Mouse (Mus musculus) frontal cortex, postnatal 25 days (tissue): ENCODE measurements at regions not wholly inside any gene's neighbourhood (a gene's known extent, or its start where the extent isn't known, plus 50 kb on each side); places are given as distances from the start of the nearest gene placed in this dataset.

Experiments
- DNase-seq, 2 experiments: peaks; one replicate each; pipeline ENCODE4 v3.0.0; 2022; ENCODE audit warnings: low spot score in 2 of 2

GRCm38 (mm10) chr8:25389947-25390346 is 565.8 kb upstream of the Adam5 start:
- DNase-seq, result no peak

- peak in 1 of 2 experiments; percentile 24 for DNase-seq
Observed at GRCm38 (mm10) chr8:25389371-25389855, 565.2 kb upstream of the Adam5 start.

GRCm38 (mm10) chr8:25388811-25389210 is 564.6 kb upstream of the Adam5 start:
- DNase-seq, result peak; percentile 5 to 32

- DNase-seq, result no peak
Observed at GRCm38 (mm10) chr8:25385186-25385585, 561.0 kb upstream of the Adam5 start.

- no peak for DNase-seq
Observed at GRCm38 (mm10) chr8:25384591-25384990, 560.4 kb upstream of the Adam5 start.

- DNase-seq, result no peak
Observed at GRCm38 (mm10) chr8:25373276-25373675, 549.1 kb upstream of the Adam5 start.

GRCm38 (mm10) chr8:25370947-25371346 is 546.8 kb upstream of the Adam5 start:
- no peak for DNase-seq

- no peak for DNase-seq
Observed at GRCm38 (mm10) chr8:25369331-25369730, 545.2 kb upstream of the Adam5 start.

- DNase-seq, result no peak
Observed at GRCm38 (mm10) chr8:25368561-25369091, 544.5 kb upstream of the Adam5 start.

- no peak for DNase-seq
Observed at GRCm38 (mm10) chr8:25367806-25368549, 543.8 kb upstream of the Adam5 start.

GRCm38 (mm10) chr8:25366181-25366580 is 542.0 kb upstream of the Adam5 start:
- peak in 1 of 2 experiments; percentile 36 for DNase-seq

- no peak for DNase-seq
Observed at GRCm38 (mm10) chr8:25362656-25363055, 538.5 kb upstream of the Adam5 start.

- DNase-seq, result no peak
Observed at GRCm38 (mm10) chr8:25362146-25362545, 538.0 kb upstream of the Adam5 start.

- no peak for DNase-seq
Observed at GRCm38 (mm10) chr8:25361420-25361819, 537.3 kb upstream of the Adam5 start.

- peak in 1 of 2 experiments; percentile 22 for DNase-seq
Observed at GRCm38 (mm10) chr8:25358539-25359165, 534.5 kb upstream of the Adam5 start.

- no peak for DNase-seq
Observed at GRCm38 (mm10) chr8:25353822-25354770, 529.9 kb upstream of the Adam5 start.

- no peak for DNase-seq
Observed at GRCm38 (mm10) chr8:25353405-25353804, 529.2 kb upstream of the Adam5 start.

GRCm38 (mm10) chr8:25348003-25348683 is 524.0 kb upstream of the Adam5 start:
- DNase-seq, result no peak

GRCm38 (mm10) chr8:25343160-25343602 is 519.0 kb upstream of the Adam5 start:
- no peak for DNase-seq

- no peak for DNase-seq
Observed at GRCm38 (mm10) chr8:25342501-25342900, 518.3 kb upstream of the Adam5 start.

GRCm38 (mm10) chr8:25341225-25341624 is 517.1 kb upstream of the Adam5 start:
- DNase-seq, result no peak
